ENCODE assay signal across 8 mouse cellular contexts in the genomic region with DNA sequence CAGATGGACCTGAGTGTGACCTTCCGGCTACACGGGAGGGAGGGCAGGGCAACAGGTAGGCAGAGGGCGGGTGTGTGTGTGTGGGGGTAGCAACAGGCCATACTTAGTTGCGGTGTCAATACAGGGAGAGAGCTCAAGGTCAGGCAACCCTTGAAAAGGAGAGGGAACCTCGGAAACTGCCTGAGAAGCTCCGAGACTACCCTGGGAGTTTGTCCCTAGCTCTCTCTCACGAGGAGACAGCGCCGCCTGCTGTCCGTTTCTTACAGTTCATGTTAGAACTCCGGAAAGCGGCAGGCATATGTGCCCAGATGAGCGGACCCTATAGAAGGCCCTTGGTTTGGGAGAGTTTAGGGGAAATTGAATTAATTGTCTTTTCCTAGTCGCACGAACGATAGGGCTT. TPM values are rescaled to one million over a fixed set of nuclear protein-coding genes. Genes with fewer than 3 reads are reported as not detected.
DNase-seq lines count a peak whose midpoint lies in the region; ATAC-seq and TF ChIP-seq lines count a peak whose summit lies in the region.

No protein-coding gene starts in this region.

- H3K27ac ChIP-seq in bone marrow macrophage, adult 2 months (ENCODE audit: insufficient read depth, low read depth, low read length): no peak overlapping the region
- no peak overlapping the region for H3K27ac ChIP-seq in embryonic fibroblast, embryonic 13.5 days (ENCODE audit: insufficient read depth, low read length)
- no peak overlapping the region for H3K27ac ChIP-seq in heart, embryonic 14.5 days (replicated peaks in 1 of 2; ENCODE audit: control insufficient read depth in 1 of 2, insufficient read depth in 1 of 2, low read depth in 2 of 2, low read length in 2 of 2)
- no peak overlapping the region for H3K27ac ChIP-seq in liver, embryonic 11.5 days (ENCODE audit: low read depth, low read length)
- H3K27ac ChIP-seq in neural tube, embryonic 11.5 days (ENCODE audit: low read depth, low read length): no peak overlapping the region
- no peak overlapping the region for H3K27ac ChIP-seq in stomach, embryonic 16.5 days (ENCODE audit: low read length)

- no peak for TF ChIP-seq POLR2A in bone marrow macrophage, adult 2 months (IDR thresholded peaks at IDR 0.05; ENCODE audit: borderline replicate concordance, low read depth, low read length)
- TF ChIP-seq POLR2A in embryonic fibroblast, embryonic 13.5 days (IDR thresholded peaks at IDR 0.05; ENCODE audit: low read depth, low read length): peak; percentile 26; the same call in 1 of the 2 replicates

- no peak overlapping the region for H3K4me3 ChIP-seq in bone marrow macrophage, adult 2 months (ENCODE audit: insufficient read depth, low read length)
- no peak overlapping the region for H3K4me3 ChIP-seq in embryonic fibroblast, embryonic 13.5 days (ENCODE audit: insufficient read depth, low read length)
- no peak overlapping the region for H3K4me3 ChIP-seq in heart, embryonic 14.5 days (ENCODE audit: control insufficient read depth in 1 of 2, insufficient read depth in 1 of 2, low read depth in 1 of 2, low read length in 2 of 2)
- H3K4me3 ChIP-seq in liver, embryonic 11.5 days (ENCODE audit: low read depth, low read length): no peak overlapping the region
- no peak overlapping the region for H3K4me3 ChIP-seq in neural tube, embryonic 11.5 days (ENCODE audit: low read depth, low read length)
- no peak overlapping the region for H3K4me3 ChIP-seq in stomach, embryonic 16.5 days (replicated peaks; ENCODE audit: low read length)

- no peaks in the 10 kb centered on the region for H3K9me3 ChIP-seq in heart, embryonic 14.5 days (ENCODE audit: control insufficient read depth, low read length)
- no peaks in the 10 kb centered on the region for H3K9me3 ChIP-seq in liver, embryonic 11.5 days (ENCODE audit: control insufficient read depth, low read length)
- no peaks in the 10 kb centered on the region for H3K9me3 ChIP-seq in neural tube, embryonic 11.5 days (ENCODE audit: control insufficient read depth, low read length)
- H3K9me3 ChIP-seq in stomach, embryonic 16.5 days (replicated peaks; ENCODE audit: control insufficient read depth, low read length): no peaks in the 10 kb centered on the region

- peaks cover 8% of the 10 kb centered on the region for H3K36me3 ChIP-seq in heart, embryonic 14.5 days (ENCODE audit: control insufficient read depth, insufficient read depth, low read length)
- H3K36me3 ChIP-seq in liver, embryonic 11.5 days (ENCODE audit: control insufficient read depth, insufficient read depth, low read length): peaks cover 5% of the 10 kb centered on the region; the same call in 1 of the 2 replicates
- peaks cover 5% of the 10 kb centered on the region; the same call in 1 of the 2 replicates for H3K36me3 ChIP-seq in neural tube, embryonic 11.5 days (ENCODE audit: control insufficient read depth, insufficient read depth, low read length)
- H3K36me3 ChIP-seq in stomach, embryonic 16.5 days (ENCODE audit: control insufficient read depth, insufficient read depth, low read length): peaks cover 5% of the 10 kb centered on the region; the same call in 1 of the 2 replicates

- H3K4me1 ChIP-seq in bone marrow macrophage, adult 2 months (ENCODE audit: control insufficient read depth, insufficient read depth, low read length): no peaks in the 10 kb centered on the region
- H3K4me1 ChIP-seq in embryonic fibroblast, embryonic 13.5 days (ENCODE audit: control insufficient read depth, insufficient read depth, low read length): no peaks in the 10 kb centered on the region
- peaks cover 0 to 5% of the 10 kb centered on the region in 2 experiments; a peak in 1 of 4 replicates for H3K4me1 ChIP-seq in heart, embryonic 14.5 days (ENCODE audit: control insufficient read depth in 2 of 2, insufficient read depth in 2 of 2, low read length in 2 of 2)
- peaks cover 4% of the 10 kb centered on the region; the same call in 1 of the 2 replicates for H3K4me1 ChIP-seq in liver, embryonic 11.5 days (replicated peaks; ENCODE audit: control insufficient read depth, insufficient read depth, low read length)
- no peaks in the 10 kb centered on the region for H3K4me1 ChIP-seq in neural tube, embryonic 11.5 days (ENCODE audit: control insufficient read depth, insufficient read depth, low read length)
- peaks cover 8% of the 10 kb centered on the region; the same call in 1 of the 2 replicates for H3K4me1 ChIP-seq in stomach, embryonic 16.5 days (ENCODE audit: control insufficient read depth, insufficient read depth, low read length)

- H3K9ac ChIP-seq in heart, embryonic 14.5 days (ENCODE audit: low read length): peak overlapping the region; percentile 28; the same call in 1 of the 2 replicates
- no peak overlapping the region for H3K9ac ChIP-seq in liver, embryonic 11.5 days (ENCODE audit: low read depth, low read length)
- H3K9ac ChIP-seq in neural tube, embryonic 11.5 days (ENCODE audit: low read length): no peak overlapping the region
- H3K9ac ChIP-seq in stomach, embryonic 16.5 days (ENCODE audit: low read length): peak overlapping the region; percentile 50; the same call in 1 of the 2 replicates

- peak; percentile 27; the same call in 1 of the 2 replicates for ATAC-seq in heart, embryonic 14.5 days (ENCODE audit: insufficient number of reproducible peaks, insufficient read depth, low FRiP score, low read depth)
- ATAC-seq in liver, embryonic 11.5 days (replicated peaks; ENCODE audit: low FRiP score): peak; percentile 37
- ATAC-seq in neural tube, embryonic 11.5 days (ENCODE audit: insufficient read depth, low FRiP score, low TSS enrichment): peak; percentile 57; the same call in 1 of the 2 replicates
- peak; percentile 38; the same call in 1 of the 2 replicates for ATAC-seq in stomach, embryonic 16.5 days (ENCODE audit: insufficient read depth, low FRiP score)

- WGBS in heart, embryonic 14.5 days: 0% methylated on average over 16 of the region's 16 CpGs
- 4% methylated on average over 16 of the region's 16 CpGs for WGBS in liver, embryonic 11.5 days
- 3% methylated on average over 16 of the region's 16 CpGs for WGBS in neural tube, embryonic 11.5 days
- WGBS in stomach, embryonic 16.5 days: 2% methylated on average over 16 of the region's 16 CpGs

- peaks cover 70% of the 10 kb centered on the region for H3K27me3 ChIP-seq in heart, embryonic 14.5 days (ENCODE audit: control insufficient read depth, insufficient read depth, low read length)
- H3K27me3 ChIP-seq in liver, embryonic 11.5 days (replicated peaks; ENCODE audit: control insufficient read depth, insufficient read depth, low read length): peaks cover 49% of the 10 kb centered on the region
- H3K27me3 ChIP-seq in neural tube, embryonic 11.5 days (ENCODE audit: control insufficient read depth, insufficient read depth, low read length): peaks cover 55% of the 10 kb centered on the region
- H3K27me3 ChIP-seq in stomach, embryonic 16.5 days (ENCODE audit: control insufficient read depth, insufficient read depth, low read length): peaks cover 28% of the 10 kb centered on the region

- peak; percentile 82 for TF ChIP-seq CTCF in bone marrow macrophage, adult 2 months (IDR thresholded peaks at IDR 0.05; ENCODE audit: low read depth, low read length)
- peak; percentile 69; the same call in 1 of the 2 replicates for TF ChIP-seq CTCF in embryonic fibroblast, embryonic 13.5 days (IDR thresholded peaks at IDR 0.05; ENCODE audit: borderline replicate concordance, insufficient read depth, low read length)

- H3K4me2 ChIP-seq in heart, embryonic 14.5 days (ENCODE audit: low read length): no peak overlapping the region
- peak overlapping the region; percentile 8; the same call in 1 of the 2 replicates for H3K4me2 ChIP-seq in liver, embryonic 11.5 days
- no peak overlapping the region for H3K4me2 ChIP-seq in neural tube, embryonic 11.5 days (ENCODE audit: low read depth)
- H3K4me2 ChIP-seq in stomach, embryonic 16.5 days (ENCODE audit: low read depth, low read length): peak overlapping the region; percentile 41; the same call in 1 of the 2 replicates

- peak; percentile 78 for DNase-seq in B cell, adult 2 months
- DNase-seq in kidney, postnatal 10 days: peak; percentile 94
- no peak for DNase-seq in liver, embryonic 11.5 days (ENCODE audit: low spot score)
- DNase-seq in neural tube, embryonic 11.5 days (ENCODE audit: low spot score): peak; percentile 89

RNA-seq across cellular contexts. Expression of a gene that starts 8.4 kb away (rescaled TPM):
- not detected in 2 replicates for polyA plus RNA-seq in bone marrow macrophage, adult 2 months (2012; ENCODE audit: insufficient read depth, insufficient read length, missing spikeins)
- polyA plus RNA-seq in embryonic fibroblast, embryonic 13.5 days (2011; ENCODE audit: insufficient read length, low read depth, missing spikeins): 6.9 TPM in 2 replicates
- polyA plus RNA-seq in heart, embryonic 14.5 days (2014; fragmentation: Nextera tagmentation; extraction: Ambion mirVana): 0.80 TPM in 1 of 2 replicates, not detected in the other
- polyA plus RNA-seq in liver, embryonic 11.5 days (2014; fragmentation: Nextera tagmentation; extraction: Ambion mirVana): 37.6 and 37.8 TPM in 2 replicates
- 2.6 and 6.1 TPM in 2 replicates for polyA plus RNA-seq in neural tube, embryonic 11.5 days (2014; fragmentation: Nextera tagmentation; extraction: Ambion mirVana)
- 98.1 and 101 TPM in 2 replicates for polyA plus RNA-seq in stomach, embryonic 16.5 days (2015; fragmentation: Nextera tagmentation; extraction: Ambion mirVana)

RNA-seq across cellular contexts. Expression of a gene that starts 15.6 kb away (rescaled TPM):
- 15.6 and 21.0 TPM in 2 replicates for polyA plus RNA-seq in bone marrow macrophage, adult 2 months (2012; ENCODE audit: insufficient read depth, insufficient read length, missing spikeins)
- polyA plus RNA-seq in embryonic fibroblast, embryonic 13.5 days (2011; ENCODE audit: insufficient read length, low read depth, missing spikeins): 58.3 and 63.3 TPM in 2 replicates
- polyA plus RNA-seq in heart, embryonic 14.5 days (2014; fragmentation: Nextera tagmentation; extraction: Ambion mirVana): 37.4 and 41.1 TPM in 2 replicates
- 48.1 and 50.6 TPM in 2 replicates for polyA plus RNA-seq in liver, embryonic 11.5 days (2014; fragmentation: Nextera tagmentation; extraction: Ambion mirVana)
- 56.9 and 63.7 TPM in 2 replicates for polyA plus RNA-seq in neural tube, embryonic 11.5 days (2014; fragmentation: Nextera tagmentation; extraction: Ambion mirVana)
- 51.1 and 57.5 TPM in 2 replicates for polyA plus RNA-seq in stomach, embryonic 16.5 days (2015; fragmentation: Nextera tagmentation; extraction: Ambion mirVana)

RNA-seq across cellular contexts. Expression of a gene that starts 23.3 kb away (rescaled TPM):
- not detected in 2 replicates for polyA plus RNA-seq in bone marrow macrophage, adult 2 months (2012; ENCODE audit: insufficient read depth, insufficient read length, missing spikeins)
- polyA plus RNA-seq in embryonic fibroblast, embryonic 13.5 days (2011; ENCODE audit: insufficient read length, low read depth, missing spikeins): 14.6 and 18.1 TPM in 2 replicates
- 5.9 and 6.4 TPM in 2 replicates for polyA plus RNA-seq in heart, embryonic 14.5 days (2014; fragmentation: Nextera tagmentation; extraction: Ambion mirVana)
- polyA plus RNA-seq in liver, embryonic 11.5 days (2014; fragmentation: Nextera tagmentation; extraction: Ambion mirVana): 2.6 and 3.4 TPM in 2 replicates
- polyA plus RNA-seq in neural tube, embryonic 11.5 days (2014; fragmentation: Nextera tagmentation; extraction: Ambion mirVana): 15.4 and 15.5 TPM in 2 replicates
- polyA plus RNA-seq in stomach, embryonic 16.5 days (2015; fragmentation: Nextera tagmentation; extraction: Ambion mirVana): 0.12 and 0.14 TPM in 2 replicates

RNA-seq across cellular contexts. Expression of a gene that starts 35.1 kb away (rescaled TPM):
- not detected in 2 replicates for polyA plus RNA-seq in bone marrow macrophage, adult 2 months (2012; ENCODE audit: insufficient read depth, insufficient read length, missing spikeins)
- 1.1 and 2.0 TPM in 2 replicates for polyA plus RNA-seq in embryonic fibroblast, embryonic 13.5 days (2011; ENCODE audit: insufficient read length, low read depth, missing spikeins)
- 0.16 and 0.32 TPM in 2 replicates for polyA plus RNA-seq in heart, embryonic 14.5 days (2014; fragmentation: Nextera tagmentation; extraction: Ambion mirVana)
- 0.61 and 0.73 TPM in 2 replicates for polyA plus RNA-seq in liver, embryonic 11.5 days (2014; fragmentation: Nextera tagmentation; extraction: Ambion mirVana)
- polyA plus RNA-seq in neural tube, embryonic 11.5 days (2014; fragmentation: Nextera tagmentation; extraction: Ambion mirVana): 1.1 and 1.3 TPM in 2 replicates
- polyA plus RNA-seq in stomach, embryonic 16.5 days (2015; fragmentation: Nextera tagmentation; extraction: Ambion mirVana): 3.4 and 4.0 TPM in 2 replicates

Comparison
In these comparisons a context has a peak if more than half of its experiments do, and no peak if none do; other contexts are left out.
1. H3K4me2 ChIP-seq: peak in liver, embryonic 11.5 days (single experiment) and stomach, embryonic 16.5 days (single experiment); none in heart, embryonic 14.5 days (single experiment) and neural tube, embryonic 11.5 days (single experiment).
2. H3K9ac ChIP-seq: peak in heart, embryonic 14.5 days (single experiment) and stomach, embryonic 16.5 days (single experiment); none in liver, embryonic 11.5 days (single experiment) and neural tube, embryonic 11.5 days (single experiment).
3. Peak in every context shown above with its lines, with median percentiles within 50 percentile points of each other: ATAC-seq.